Mouse (Mus musculus) embryo, embryonic 10.5 days (tissue): ENCODE data around the gene Pou6f1.
A peak's percentile ranks its signal among the peaks of the same experiment; 100 is the strongest.
"Not testable (repeated sequence)": the region's sequence is repeated elsewhere in the genome, so short reads cannot be mapped to it uniquely, and the experiment has no call there.

Source experiments
- DNase-seq: peaks from one replicate; pipeline ENCODE4 v3.0.0-alpha.2; 2015; ENCODE audit warnings: low spot score

The Pou6f1 gene

DNA sequence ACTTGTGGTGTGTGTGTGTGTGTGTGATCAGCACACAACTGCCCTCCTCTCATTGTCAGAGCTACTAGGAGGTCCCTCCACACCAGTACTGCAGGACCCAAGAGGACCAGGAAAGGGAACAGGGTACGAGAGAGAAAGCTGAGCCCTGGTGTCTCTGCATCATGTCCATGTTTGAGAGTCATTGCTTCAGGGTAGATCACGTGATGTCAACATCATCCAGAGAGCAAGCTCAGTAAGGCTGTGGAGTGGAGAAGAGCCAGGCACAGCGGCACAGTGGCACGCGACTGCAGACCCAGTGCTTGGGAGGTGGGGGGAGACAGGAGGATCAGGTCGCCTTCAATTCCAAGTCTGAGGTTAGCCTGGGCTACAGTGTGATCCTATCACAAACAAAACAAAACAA is 23.4 kb downstream of the Pou6f1 start:
- DNase-seq: no peak

DNA sequence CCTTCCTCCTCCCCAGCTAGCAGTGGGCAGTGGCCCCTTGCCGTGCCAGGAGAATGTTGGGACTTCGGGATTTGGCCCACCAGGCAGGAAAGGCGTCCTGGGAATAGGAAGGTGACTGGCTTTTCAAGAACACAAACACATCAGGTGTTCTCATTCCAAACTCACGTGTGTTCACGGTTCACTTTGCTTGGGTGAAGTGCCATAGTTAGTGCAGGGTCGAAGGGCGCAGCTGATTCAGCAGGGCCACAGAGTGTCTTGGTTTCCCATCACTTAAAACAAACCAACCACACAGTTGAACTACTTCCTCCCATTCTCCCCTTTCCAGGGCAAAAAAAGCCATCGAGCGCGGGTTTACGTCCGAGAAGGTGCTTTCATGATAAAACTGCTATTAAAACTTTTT is 24.4 kb downstream of the Pou6f1 start:
- no peak for DNase-seq

DNA sequence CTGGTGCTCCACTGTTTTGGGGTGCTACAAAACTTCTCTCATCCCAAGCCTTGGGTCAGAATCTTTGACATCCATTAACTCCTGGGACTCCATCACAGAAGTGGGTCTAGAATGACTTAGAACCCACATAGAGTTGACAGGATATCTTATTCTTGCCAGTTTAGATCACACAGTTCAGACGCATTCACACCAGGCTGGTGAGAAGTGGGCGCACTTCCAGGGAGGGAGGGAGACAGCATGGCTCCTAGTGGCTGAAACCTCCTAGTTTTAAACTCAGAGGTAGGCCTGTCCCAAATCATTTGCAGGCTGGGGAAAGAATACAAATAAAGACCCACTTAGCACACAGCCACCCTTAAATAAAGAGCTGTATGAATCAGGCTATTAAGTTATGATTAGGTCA is 25.4 kb downstream of the Pou6f1 start:
- DNase-seq: no peak

DNA sequence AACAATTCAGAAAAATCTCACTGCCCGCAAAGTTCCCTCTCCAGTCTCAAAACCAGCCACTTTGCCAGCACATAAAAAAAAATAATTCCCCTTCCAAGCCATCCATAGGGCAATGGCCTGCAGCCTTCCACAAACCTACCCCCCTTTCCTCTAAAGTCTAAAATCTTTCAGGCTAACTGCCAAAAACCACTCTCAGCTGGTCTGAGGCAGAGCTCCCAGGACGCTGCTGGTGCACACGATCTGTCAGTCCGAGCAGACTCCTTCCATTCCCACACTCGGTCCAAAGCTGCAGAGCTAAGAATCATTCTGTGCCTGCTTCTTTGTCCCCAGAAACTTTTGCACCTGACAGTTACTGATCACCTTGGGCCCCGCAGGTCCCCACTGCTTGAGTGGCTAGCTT is 25.8 kb downstream of the Pou6f1 start:
- no peak for DNase-seq

DNA sequence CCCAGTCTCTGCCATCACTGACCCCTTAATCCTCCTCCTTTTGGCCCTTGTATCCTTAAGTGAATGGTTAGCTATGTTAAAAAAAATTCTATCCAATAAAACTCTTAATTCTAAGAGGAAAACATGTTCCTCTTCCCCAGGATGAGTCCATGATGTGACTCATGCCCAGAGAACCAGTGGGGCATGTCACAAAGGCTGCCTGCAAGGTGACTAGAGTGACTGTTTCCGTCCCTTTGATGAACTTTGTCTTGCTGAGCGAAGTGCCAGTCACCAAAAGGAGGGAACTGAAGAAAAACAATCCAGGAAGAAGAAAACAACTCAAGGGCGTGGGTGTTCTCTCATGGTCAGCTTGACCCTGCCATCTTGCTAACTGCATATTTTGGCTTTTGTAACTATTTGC is 30.5 kb downstream of the Pou6f1 start:
- no peak for DNase-seq

DNA sequence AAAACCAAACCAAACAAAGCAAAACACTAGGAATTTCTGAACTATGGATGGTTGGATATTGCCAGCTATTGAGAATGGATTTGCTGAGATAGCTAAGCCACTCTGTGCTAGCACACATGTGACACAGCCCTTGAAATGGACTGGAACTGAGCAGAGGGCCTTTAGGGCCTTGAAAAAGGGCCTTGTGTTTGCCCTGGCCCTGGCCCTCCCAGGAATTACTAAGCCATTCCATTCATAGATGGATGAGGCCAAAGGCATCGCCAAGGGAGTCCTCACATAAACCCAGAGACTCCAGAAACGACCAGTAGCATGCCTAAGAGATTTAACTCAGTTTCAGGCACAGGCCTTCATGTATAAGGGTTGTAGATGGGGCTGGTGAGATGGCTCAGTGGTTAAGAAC is 33.3 kb downstream of the Pou6f1 start:
- DNase-seq: no peak

DNA sequence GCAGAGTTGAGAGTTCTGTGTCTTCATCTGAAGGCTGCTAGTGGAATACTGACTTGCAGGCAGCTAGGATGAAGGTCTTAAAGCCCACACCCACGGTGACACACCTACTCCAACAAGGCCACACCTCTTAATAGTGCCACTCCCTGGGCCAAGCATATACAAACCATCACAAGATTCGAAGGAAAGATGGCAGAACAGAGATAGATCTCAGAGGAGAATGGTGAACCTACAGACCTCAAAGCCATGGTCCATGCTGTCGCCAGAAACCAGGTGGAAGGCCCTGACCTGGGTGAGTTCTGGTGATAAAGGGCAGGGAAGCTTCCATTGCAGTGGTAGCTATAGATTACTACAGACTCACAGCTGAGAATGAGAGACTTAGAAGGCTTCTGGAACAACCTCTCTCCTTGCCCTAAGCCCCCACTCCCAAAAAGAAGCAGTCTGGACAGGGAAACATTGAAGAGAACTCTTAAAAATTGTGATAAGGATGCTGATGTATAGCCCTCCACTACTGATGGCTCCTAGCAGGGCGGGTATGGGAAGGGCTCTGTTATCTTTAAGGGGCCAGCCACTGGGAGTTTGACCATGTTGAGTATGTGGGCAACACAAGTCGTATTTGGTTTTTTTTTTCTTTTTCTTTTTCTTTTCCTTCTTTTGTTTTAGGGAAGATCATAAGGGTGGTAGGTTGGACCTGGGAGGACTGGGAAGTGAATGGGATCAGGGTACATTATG is 41.9 kb downstream of the Pou6f1 start:
- DNase-seq: no peak

DNA sequence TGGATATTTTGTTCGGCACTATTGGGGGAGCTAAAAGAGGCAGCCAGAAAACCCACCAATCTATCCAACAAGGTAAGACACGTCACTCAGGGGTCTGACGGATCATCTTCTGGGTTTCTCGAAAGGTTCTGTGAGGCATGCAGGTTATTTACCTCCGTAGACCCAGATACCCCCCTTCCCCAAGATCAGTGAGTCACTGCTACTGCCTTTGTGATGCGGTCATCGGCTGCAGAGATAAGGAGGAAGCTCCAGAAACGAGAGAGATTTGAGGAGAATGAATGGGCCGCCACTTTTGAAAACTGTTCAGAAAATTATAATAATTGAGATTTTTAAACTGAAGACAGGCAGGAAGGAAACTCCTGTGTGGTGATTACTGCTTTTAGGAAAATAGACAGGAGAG is 43.4 kb downstream of the Pou6f1 start:
- DNase-seq: no peak

DNA sequence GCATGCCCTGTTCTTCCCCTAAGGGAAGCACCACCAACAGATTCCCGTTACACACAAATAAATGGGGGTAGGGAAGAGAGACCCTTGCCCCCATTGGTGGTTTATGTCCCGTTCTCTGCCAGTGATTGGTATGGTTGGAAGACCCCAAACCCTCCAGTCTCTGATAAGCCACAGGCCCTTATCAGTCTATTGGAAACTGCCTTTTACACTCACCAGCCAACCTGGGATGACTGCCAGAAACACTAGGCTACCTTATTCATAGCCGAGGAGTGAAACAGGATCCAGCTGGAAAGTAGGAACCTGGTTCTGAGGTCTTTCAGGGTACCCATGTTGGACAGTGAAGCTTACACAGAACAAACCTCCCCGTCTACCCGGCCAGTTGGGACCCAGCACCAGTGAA is 43.8 kb downstream of the Pou6f1 start:
- DNase-seq: no peak

DNA sequence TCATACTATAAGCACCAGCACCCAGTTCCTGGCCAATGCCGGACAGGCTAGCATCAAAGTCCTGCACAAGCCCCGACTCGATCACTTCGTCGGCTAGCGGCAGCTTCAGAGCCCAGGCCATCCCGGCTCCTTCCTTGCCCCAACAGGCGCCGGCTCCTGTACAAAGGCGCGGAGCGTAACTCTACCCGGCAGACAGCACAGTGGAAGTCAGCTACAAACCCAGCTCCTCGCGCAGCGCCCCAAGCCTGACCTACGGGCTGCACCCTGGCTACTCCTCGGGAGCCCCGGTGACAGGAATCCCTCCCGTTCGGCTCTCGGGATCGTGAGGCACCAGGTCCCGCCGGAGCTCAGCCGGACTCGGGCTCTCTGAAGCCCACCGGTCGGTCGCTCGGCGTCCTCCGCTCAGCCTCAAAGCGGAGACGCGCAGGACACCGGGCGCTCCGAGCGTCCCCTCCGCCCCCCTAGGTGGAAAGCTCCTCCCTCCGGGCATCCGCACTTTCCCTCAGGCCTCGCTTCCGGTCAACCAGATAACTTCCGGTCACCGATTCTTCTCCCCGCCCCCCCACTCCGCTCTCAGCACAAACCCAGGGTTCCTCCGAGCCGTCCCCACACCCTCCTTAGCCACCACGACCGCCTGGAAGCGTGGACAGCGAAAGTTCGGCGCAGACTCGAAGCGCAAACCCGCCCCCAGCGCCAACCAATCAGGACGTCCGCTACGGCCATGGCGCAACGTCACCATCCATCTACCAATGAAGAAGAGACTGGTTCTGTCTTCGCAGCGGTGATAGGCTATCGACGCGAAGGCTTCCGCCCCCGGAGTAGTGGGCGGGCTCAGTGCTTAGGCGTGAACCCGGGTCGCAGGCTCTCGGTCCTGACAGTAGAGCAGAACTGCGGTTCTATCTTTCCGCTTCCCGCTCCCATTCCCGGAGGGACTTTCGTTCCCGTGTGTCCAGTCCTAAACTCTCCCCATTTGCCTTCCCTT is 48.2 kb downstream of the Pou6f1 start, which contains the start of gene Tfcp2:
Gene Tfcp2, minus strand, starts transcription at position 683 of the 982 bp plus-strand sequence.
- peak; percentile 99 for DNase-seq

DNA sequence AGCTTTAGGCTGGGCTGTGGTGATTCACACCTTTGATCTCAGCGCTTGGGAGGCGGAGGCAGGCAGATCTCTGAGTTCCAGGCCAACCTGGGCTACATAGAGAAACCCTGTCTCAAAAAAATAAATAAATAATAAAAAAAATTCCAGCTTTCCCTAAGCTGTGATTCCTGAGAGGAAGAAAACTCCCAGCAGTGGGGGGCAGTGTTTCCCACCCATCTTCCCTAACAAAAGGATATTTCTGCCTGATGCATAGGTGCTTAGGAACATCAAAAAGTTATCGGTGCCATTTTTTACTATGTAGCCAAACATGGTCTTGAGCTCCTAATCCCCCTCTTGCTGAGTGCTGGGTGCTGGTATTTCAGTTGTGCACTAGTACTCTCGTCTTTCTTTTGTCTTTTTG is 49.5 kb downstream of the Pou6f1 start:
- DNase-seq: no peak

DNA sequence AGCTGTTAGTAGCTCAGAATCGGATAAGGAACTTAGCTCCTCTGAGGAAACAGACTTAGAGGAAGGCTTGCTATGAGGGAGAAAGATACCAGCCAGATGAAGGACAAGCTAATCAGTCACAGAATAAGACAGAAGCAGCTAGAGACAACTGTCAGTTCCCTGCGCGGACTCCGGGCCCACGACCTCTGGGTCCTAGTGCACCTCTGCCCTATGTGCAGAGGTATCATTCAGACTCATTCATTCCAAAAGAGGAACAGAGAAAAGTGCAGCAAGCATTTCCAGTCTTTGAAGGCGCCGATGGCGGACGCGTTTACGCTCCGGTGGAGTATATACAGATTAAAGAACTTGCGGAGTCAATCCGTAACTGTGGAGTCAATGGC is 56.1 kb downstream of the Pou6f1 start:
- DNase-seq: not testable (repeated sequence)

DNA sequence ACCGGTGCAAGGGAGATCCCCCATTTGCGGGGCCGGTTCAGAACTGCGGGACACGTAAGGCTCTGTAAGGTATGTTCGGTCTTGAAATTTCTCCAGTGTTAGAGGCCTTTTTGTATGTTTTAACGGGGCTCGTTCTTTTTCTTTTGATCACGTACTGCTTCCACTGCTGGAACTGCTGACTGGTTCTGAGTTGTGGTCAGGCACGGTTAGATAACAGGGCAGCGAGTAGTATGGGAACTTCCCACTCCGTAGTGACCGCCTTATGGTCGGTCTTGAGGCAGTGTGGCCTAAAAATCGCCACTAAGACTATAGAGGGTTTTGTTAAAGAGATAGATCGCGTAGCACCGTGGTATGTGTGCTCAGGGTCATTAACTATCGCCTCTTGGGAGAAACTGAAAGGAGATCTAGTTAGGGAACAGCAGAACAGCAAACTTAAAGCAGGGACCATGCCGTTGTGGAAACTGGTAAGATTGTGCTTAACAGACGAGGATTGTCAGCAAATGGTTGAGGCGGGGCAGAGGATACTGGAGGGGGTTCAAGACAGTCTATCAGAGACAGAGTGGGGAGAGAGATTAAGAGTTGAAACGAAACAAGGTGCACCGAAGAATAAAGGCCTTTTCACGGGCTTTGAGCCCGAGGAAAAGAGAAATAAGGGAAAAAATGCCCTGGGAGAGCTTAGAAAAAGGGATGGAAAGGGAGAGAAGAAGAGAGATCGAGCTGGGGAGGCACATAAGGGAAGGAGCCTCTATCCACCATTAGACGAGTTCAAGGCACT is 56.7 kb downstream of the Pou6f1 start:
- not testable (repeated sequence) for DNase-seq

DNA sequence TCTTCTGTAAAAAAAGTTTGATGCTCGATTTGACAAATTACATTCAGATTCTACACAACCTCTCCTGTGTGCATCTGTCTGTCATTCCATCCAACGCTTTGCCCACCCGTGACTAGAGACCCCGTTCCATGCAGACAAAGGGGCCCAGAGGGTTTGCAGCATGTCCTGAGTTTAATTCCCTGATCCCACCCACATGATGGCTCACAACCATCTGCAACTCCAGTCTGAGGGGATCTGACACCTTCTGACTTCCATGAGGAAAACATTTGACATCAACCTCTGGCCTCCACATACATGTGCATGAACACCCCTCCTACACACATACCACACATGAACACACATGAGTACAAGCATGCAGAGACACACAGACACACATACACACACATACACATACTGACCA is 58.4 kb downstream of the Pou6f1 start:
- DNase-seq: no peak

DNA sequence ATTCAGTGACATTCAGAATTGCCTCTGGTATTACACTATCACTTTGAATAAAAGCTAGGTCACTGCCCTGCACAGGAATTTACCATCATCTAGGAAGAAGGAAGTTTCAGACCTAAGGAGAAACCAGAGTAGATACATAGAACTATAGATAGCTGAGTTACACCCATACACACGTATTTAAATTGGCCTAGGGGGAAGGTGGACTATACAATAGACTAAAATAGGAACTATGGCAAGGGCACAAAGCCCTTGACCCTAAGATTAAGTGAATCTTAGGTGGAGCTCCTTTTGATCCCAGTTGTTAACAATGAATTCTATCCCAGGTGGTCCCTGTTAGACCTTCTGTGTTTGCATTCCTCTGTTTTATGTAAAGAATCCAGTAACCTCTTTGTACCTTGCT is 58.8 kb downstream of the Pou6f1 start:
- not testable (repeated sequence) for DNase-seq

DNA sequence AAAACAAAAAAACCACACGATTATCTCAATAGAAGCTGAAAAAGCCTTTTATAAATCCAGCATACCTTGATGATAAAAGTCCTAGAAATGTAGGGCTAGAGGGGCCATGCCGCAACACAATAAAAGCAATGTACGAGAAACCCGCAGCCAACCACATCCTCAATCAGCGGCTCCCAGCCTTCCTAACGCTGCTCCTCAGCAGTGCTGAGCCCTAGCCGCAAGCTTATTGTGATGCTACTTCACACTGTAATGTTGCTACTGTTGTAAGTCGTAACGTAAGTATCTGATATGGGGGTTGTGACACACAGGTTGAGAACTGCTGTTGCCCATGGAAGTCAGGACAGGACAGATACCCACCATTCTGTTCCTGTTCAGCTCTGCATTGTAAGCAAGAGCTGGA is 60.4 kb downstream of the Pou6f1 start:
- DNase-seq: no peak

DNA sequence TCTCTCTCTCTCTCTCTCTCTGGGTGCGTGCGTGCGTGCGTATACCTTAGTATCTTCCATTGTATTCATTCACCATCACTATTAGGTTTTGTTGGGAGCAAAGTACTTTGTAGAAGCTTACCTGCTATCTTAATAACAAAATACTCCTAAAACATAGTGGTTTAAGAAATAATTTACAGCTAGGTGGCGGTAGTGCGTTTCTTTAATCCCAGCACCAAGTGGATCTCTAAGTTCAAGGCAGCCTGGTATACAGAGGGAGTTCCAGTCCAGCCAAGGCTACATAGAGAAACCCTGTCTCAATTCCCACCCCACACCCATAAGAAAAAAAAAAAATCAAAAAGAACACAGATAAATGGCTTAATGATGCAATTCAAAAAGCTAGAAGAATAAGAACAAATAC is 61.9 kb downstream of the Pou6f1 start:
- peak; percentile 64 for DNase-seq

DNA sequence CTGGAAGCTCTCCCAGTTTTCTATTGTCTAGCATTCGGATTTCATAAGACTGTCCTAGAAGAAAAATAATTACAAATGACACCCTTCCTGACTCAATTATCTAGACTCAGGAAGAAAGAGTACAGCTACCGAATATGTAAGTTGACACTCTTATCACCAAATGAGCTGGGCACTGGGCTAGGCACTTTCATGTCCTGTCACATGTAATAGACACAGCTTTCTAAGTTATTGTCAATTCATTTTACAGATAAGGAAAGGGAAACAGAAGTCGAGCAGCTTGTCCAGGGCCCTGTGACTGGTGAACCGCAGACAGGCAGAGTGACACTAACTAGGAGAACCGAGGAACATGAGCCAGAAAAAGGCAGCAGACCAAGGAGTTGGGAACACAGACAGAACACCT is 71.9 kb downstream of the Pou6f1 start:
- DNase-seq: no peak

DNA sequence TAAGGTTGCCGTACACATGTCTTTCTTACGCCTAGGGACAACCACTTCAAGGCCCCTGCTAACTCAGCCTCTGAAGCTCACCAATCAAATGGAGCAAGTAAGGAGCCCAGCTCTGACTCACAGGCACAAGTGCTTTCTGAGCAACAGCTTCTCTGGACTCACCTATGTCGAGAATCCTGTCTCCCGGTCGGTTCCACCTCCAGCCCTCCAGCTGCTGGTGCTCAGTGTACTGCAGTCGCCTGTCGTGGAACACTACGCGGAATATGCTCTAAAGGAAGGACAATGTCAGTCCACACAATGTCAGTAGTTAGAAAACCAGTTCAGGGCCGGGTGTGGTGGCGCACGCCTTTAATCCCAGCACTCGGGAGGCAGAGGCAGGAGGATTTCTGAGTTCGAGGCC is 74.4 kb downstream of the Pou6f1 start:
- DNase-seq: no peak
